Mouse (Mus musculus) forebrain, embryonic 11.5 days (tissue): ENCODE results near the gene Sctr. TPM values are rescaled to one million over a fixed set of nuclear protein-coding genes. Genes with fewer than 3 reads are reported as not detected.

Experiments used
- ATAC-seq: fragments of 200-750 bp; cut with Nextera tagmentation; replicated peaks from 2 replicates; pipeline ENCODE4 v1.8.0; 2017; ENCODE audit warnings: moderate TSS enrichment; ENCODE audit not compliant: low FRiP score
- DNase-seq: peaks from one replicate; pipeline ENCODE4 v3.0.0-alpha.2; 2017; ENCODE audit warnings: low spot score
- H3K27ac ChIP-seq: fragments of 300-500 bp; sonication (generic); 2 replicates; pipeline ENCODE4 v1.5.1; 2014; ENCODE audit warnings: low read depth, low read length
- H3K27me3 ChIP-seq: fragments of 300-500 bp; sonication (generic); 2 replicates; pipeline ENCODE4 v1.6.1; 2014; ENCODE audit warnings: mild to moderate bottlenecking, low read length, mixed read lengths; ENCODE audit not compliant: control insufficient read depth, insufficient read depth
- H3K36me3 ChIP-seq: fragments of 300-500 bp; sonication (generic); 2 replicates; pipeline ENCODE4 v1.6.1; 2014; ENCODE audit warnings: mild to moderate bottlenecking, low read length, moderate library complexity, mixed read lengths; ENCODE audit not compliant: control insufficient read depth, insufficient read depth
- H3K4me1 ChIP-seq: fragments of 300-500 bp; sonication (generic); replicated peaks from 2 replicates; pipeline ENCODE4 v1.6.1; 2014; ENCODE audit warnings: low read length, mixed read lengths; ENCODE audit not compliant: control insufficient read depth, insufficient read depth
- H3K4me2 ChIP-seq: fragments of 300-500 bp; sonication (generic); 2 replicates; pipeline ENCODE4 v1.6.1; 2014; ENCODE audit warnings: low read depth, mild to moderate bottlenecking, low read length, moderate library complexity, mixed read lengths; ENCODE audit not compliant: severe bottlenecking
- H3K4me3 ChIP-seq: fragments of 300-500 bp; sonication (generic); 2 replicates; pipeline ENCODE4 v1.5.1; 2014; ENCODE audit warnings: low read depth, low read length
- H3K9ac ChIP-seq: fragments of 300-500 bp; sonication (generic); 2 replicates; pipeline ENCODE4 v1.6.1; 2014; ENCODE audit warnings: low read length
- H3K9me3 ChIP-seq: fragments of 300-500 bp; sonication (generic); 2 replicates; pipeline ENCODE4 v1.6.1; 2016; ENCODE audit warnings: low read length, mixed read lengths; ENCODE audit not compliant: control insufficient read depth
- WGBS: fragments of 180-500 bp; shearing (Covaris S2); extraction: QIAGEN DNeasy Blood & Tissue Kit; methylation state at CpG from one replicate; pipeline ENCODE4 v1.1.7; 2014; 5-methylcytosine and 5-hydroxymethylcytosine counted together
- polyA plus RNA-seq: library from polyadenylated mRNA; unstranded; fragments of >200 nt; fragmentation: Nextera tagmentation; extraction: Ambion mirVana; gene quantifications from 2 replicates; pipeline ENCODE4 v1.2.1, GENCODE M21; 2014

The Sctr gene
- polyA plus RNA-seq, 1 experiment from 2014 or later, result 0.29 TPM

DNA sequence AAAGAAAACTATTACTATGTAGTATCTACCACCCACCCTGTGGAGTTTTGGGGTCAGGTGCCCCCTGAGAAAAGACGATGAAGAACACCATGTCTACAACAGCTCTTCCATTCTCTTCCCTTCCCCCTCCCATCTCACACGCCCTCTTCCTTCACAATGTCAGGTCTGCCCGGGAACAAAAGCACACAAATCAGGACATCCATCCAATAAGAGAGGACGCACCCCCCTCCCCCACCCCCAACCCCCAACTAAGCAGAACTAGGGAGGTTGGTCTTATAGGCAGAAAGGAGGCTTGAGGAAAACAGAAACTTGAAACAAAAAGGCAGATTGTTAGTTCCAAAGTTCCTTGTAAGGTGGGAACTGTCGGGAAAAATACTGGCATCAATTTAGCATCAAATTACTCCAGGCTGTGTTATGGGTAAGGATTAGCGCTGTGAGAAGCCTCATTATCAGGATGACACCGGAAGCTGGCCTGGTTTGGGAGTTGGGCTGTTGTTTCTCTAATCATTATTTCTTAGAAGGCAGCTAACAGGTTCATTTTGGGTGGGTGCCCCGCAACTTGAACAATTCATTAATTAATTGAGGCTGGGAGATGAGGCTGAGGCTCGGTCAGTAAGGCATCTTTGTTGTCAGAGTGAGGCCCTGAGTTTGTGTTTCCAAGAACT lies 71.2 kb downstream of the Sctr start:
- H3K27me3 ChIP-seq, result peaks cover 6% of the 10 kb centered on the region
- no peak overlapping the region for H3K27ac ChIP-seq
- DNase-seq (peak; percentile 62), ATAC-seq (0 out of 2 replicates have a peak, but pooled peaks have one; percentile 18)
- H3K4me3 ChIP-seq, result no peak overlapping the region
- no peaks in the 10 kb centered on the region for H3K36me3 ChIP-seq
- H3K9ac ChIP-seq, result no peak overlapping the region
- peaks cover 5% of the 10 kb centered on the region; the same call in 1 of the 2 replicates for H3K4me1 ChIP-seq
- H3K4me2 ChIP-seq, result no peak overlapping the region
- WGBS, result 6% methylated on average over 9 of the region's 9 CpGs
- no peaks in the 10 kb centered on the region for H3K9me3 ChIP-seq

DNA sequence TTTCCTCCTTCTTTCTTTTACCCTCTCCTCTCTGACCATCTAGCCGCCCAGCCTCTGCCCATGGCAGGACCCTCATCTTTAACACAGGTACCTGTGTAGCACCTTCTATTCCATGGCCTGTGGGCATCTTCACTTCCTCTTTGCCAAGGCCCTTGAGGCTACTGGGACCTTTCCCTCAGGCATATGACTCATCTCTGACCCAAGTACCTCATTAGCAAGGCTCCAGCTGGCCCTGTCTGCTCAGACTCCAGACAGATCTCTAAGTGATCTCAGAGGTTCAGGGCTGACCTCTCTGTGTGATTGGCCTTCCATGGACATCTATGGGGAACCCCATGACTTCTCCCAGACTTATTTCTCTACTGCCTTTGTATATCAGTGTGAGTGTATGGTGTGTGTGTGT lies 73.9 kb downstream of the Sctr start:
- H3K4me2 ChIP-seq, result no peak overlapping the region
- 89% methylated on average over 1 of the region's 1 CpGs for WGBS
- no peak overlapping the region for H3K4me3 ChIP-seq
- peaks cover 2% of the 10 kb centered on the region; the same call in 1 of the 2 replicates for H3K27me3 ChIP-seq
- DNase-seq (no peak), ATAC-seq (no peak)
- no peak overlapping the region for H3K27ac ChIP-seq
- H3K4me1 ChIP-seq, result peaks cover 2% of the 10 kb centered on the region; the same call in 1 of the 2 replicates
- H3K9me3 ChIP-seq, result no peaks in the 10 kb centered on the region
- no peaks in the 10 kb centered on the region for H3K36me3 ChIP-seq
- H3K9ac ChIP-seq, result no peak overlapping the region

DNA sequence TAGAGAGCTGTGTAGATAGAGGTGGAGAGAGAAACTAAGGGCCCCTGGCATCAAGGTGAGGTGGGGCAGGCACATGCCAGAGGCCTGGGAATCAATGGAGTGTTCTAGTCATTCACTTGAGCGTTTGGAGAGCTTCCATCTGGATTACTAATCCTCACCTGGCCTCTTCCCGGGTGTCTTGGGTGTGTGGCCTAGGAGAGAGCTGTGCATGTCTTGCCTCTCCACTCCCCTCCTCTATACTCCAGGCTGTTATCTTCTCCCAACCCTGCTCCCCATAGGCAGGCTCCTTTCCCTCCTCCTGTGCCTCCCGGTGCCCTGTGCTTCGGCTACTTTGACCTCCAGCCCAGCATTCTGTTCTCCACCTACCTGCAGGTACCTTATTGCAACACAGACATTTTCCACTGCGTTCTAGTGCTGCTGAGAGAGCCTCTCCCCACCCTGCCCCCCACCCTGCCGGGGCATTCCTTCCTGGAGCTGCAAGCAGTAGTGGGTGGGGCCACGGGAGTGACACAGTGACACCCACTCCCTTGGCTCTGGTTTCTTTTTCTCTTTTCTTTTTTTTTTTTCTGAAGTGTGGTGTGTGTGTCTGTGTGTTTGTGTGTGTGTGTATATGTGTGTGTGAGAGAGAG lies 76.4 kb downstream of the Sctr start:
- H3K4me2 ChIP-seq, result no peak overlapping the region
- no peak for DNase-seq
- peaks cover under 1% of the 10 kb centered on the region; the same call in 1 of the 2 replicates for H3K4me1 ChIP-seq
- no peak overlapping the region for H3K27ac ChIP-seq
- no peak overlapping the region for H3K9ac ChIP-seq
- H3K36me3 ChIP-seq, result no peaks in the 10 kb centered on the region
- H3K27me3 ChIP-seq, result no peaks in the 10 kb centered on the region
- ATAC-seq, result no peak
- no peaks in the 10 kb centered on the region for H3K9me3 ChIP-seq
- WGBS, result 45% methylated on average over 7 of the region's 7 CpGs
- H3K4me3 ChIP-seq, result no peak overlapping the region

- Histone ChIP-seq H3K4me2 (no peak overlapping the region), H3K9me3 (no peaks in the 10 kb centered on the region), H3K27me3 (no peaks in the 10 kb centered on the region), H3K36me3 (no peaks in the 10 kb centered on the region), H3K4me3 (no peak overlapping the region), H3K9ac (no peak overlapping the region), H3K27ac (no peak overlapping the region), H3K4me1 (no peaks in the 10 kb centered on the region)
- WGBS, result 68% methylated on average over 5 of the region's 5 CpGs
- ATAC-seq (no peak), DNase-seq (no peak)
These were observed 77.3 kb downstream of the Sctr start for GRCm38 (mm10) chr1:120083921-120084517.

- Histone ChIP-seq H3K27ac (no peak overlapping the region), H3K9ac (no peak overlapping the region), H3K9me3 (no peaks in the 10 kb centered on the region), H3K36me3 (no peaks in the 10 kb centered on the region), H3K4me1 (no peaks in the 10 kb centered on the region), H3K4me3 (no peak overlapping the region), H3K4me2 (no peak overlapping the region), H3K27me3 (no peaks in the 10 kb centered on the region)
- no peak for DNase-seq
- ATAC-seq, result no peak
- WGBS, result 75% methylated on average over 3 of the region's 3 CpGs
These were observed 79.0 kb downstream of the Sctr start for GRCm38 (mm10) chr1:120085696-120086095.

- no peak overlapping the region for H3K4me3 ChIP-seq
- 68% methylated on average over 13 of the region's 13 CpGs for WGBS
- no peak for DNase-seq
These were observed 80.0 kb downstream of the Sctr start for GRCm38 (mm10) chr1:120086644-120087043.

DNA sequence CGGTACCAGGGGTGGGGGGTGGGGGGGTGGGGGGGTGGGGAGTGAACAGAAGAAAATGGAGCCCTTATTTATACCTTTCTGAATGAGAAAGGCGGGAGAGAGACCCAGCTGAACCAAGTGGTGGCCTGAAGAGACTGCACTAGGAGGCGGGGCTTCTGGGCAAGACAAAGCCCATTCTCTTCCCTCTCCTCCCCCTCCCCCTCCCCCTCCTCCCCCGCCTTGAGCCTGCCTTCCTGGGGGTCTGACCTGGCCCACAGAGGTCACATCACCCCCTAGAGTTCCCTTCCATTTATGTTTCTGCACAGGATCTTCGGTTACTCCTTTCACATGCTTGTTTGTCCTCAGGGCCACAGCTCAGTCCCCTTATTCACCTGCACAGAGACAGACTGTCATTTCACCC lies 82.5 kb downstream of the Sctr start:
- DNase-seq (no peak), ATAC-seq (no peak)
- 9% methylated on average over 4 of the region's 5 CpGs for WGBS
- Histone ChIP-seq H3K9me3 (no peaks in the 10 kb centered on the region; the same call in 1 of the 2 replicates), H3K4me2 (no peak overlapping the region), H3K36me3 (no peaks in the 10 kb centered on the region), H3K27me3 (no peaks in the 10 kb centered on the region), H3K4me3 (no peak overlapping the region), H3K9ac (no peak overlapping the region), H3K27ac (no peak overlapping the region), H3K4me1 (no peaks in the 10 kb centered on the region)

More at GRCm38 (mm10) chr1:120086644-120087043, 80.0 kb downstream of the Sctr start:
- H3K9ac ChIP-seq, result no peak overlapping the region
- no peak overlapping the region for H3K4me2 ChIP-seq
- H3K27me3 ChIP-seq, result no peaks in the 10 kb centered on the region
- no peaks in the 10 kb centered on the region for H3K4me1 ChIP-seq
- ATAC-seq, result no peak
- H3K36me3 ChIP-seq, result no peaks in the 10 kb centered on the region
- no peak overlapping the region for H3K27ac ChIP-seq
- no peaks in the 10 kb centered on the region for H3K9me3 ChIP-seq

GRCm38 (mm10) chr1:120090880-120091570 lies 84.3 kb downstream of the Sctr start:
- no peak for DNase-seq
- no peak overlapping the region for H3K9ac ChIP-seq

More at GRCm38 (mm10) chr1:120090880-120091570, 84.3 kb downstream of the Sctr start:
- H3K4me3 ChIP-seq, result no peak overlapping the region
- H3K36me3 ChIP-seq, result no peaks in the 10 kb centered on the region
- no peak overlapping the region for H3K27ac ChIP-seq
- ATAC-seq, result no peak
- H3K9me3 ChIP-seq, result no peaks in the 10 kb centered on the region; the same call in 1 of the 2 replicates
- no peaks in the 10 kb centered on the region for H3K27me3 ChIP-seq
- 90% methylated on average over 8 of the region's 8 CpGs for WGBS
- no peaks in the 10 kb centered on the region for H3K4me1 ChIP-seq
- no peak overlapping the region for H3K4me2 ChIP-seq
